11 mouse cellular contexts compared by ENCODE assay signal in the genomic region with DNA sequence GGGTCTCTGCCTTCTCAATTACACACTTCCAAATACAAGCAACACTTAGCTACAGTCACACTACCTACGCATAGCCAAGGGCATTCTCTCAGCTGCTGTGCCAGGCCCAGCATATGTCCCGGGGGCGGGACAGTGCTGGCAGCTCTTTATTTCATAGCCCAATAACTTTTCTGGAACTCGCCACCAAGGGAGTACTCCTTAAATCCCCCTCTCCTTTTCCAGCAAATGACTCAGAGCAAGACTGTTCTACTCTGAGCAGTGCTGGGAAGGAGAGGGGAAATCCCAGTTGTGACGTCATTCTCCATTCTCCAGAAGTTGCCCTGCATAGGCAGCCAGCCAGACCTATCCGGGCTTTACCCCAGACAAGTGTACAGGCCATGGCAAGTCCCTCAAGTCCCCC.
A peak's percentile ranks its signal among the peaks of the same experiment; 100 is the strongest.
DNase-seq lines count a peak whose midpoint lies in the region; ATAC-seq and TF ChIP-seq lines count a peak whose summit lies in the region.
"Had no signal": no experiment of that assay in that cellular context is flagged by ENCODE, and none has a peak within 500 bp of the region (broad histone marks: within the 10 kb centered on the region; RNA-seq: fewer than 3 reads in every experiment).

No protein-coding gene starts in this region.

- no peaks in the 10 kb centered on the region for H3K9me3 ChIP-seq in forebrain, postnatal 0 days (ENCODE audit: low read length)
- H3K9me3 ChIP-seq in forebrain, embryonic 11.5 days (ENCODE audit: control insufficient read depth, low read length), result no peaks in the 10 kb centered on the region
- H3K9me3 ChIP-seq in limb, embryonic 15.5 days, result no peaks in the 10 kb centered on the region

- ATAC-seq in forebrain, postnatal 0 days, result peak; percentile 34; the same call in 1 of the 2 replicates
- ATAC-seq in forebrain, embryonic 11.5 days (replicated peaks; ENCODE audit: low FRiP score), result no peak
- peak; percentile 82 for ATAC-seq in limb, embryonic 15.5 days (ENCODE audit: insufficient number of reproducible peaks, low FRiP score, low TSS enrichment, low read depth)
- no peak for ATAC-seq in erythroid progenitor cell, adult 5-6 weeks (replicated peaks; ENCODE audit: low FRiP score, poor library complexity, severe bottlenecking)
- no peak for ATAC-seq in erythroblast, adult 5-6 weeks (replicated peaks; ENCODE audit: low FRiP score, poor library complexity, severe bottlenecking)
- ATAC-seq: activated CD4-positive, CD25-positive, alpha-beta regulatory T cell, adult 4 months had no signal

- H3K9ac ChIP-seq in forebrain, postnatal 0 days, result no peak overlapping the region
- no peak overlapping the region for H3K9ac ChIP-seq in forebrain, embryonic 11.5 days (ENCODE audit: low read length)
- H3K9ac ChIP-seq in limb, embryonic 15.5 days, result no peak overlapping the region

- no peaks in the 10 kb centered on the region; the same call in 1 of the 2 replicates for H3K4me1 ChIP-seq in forebrain, postnatal 0 days (ENCODE audit: insufficient read depth)
- no peaks in the 10 kb centered on the region for H3K4me1 ChIP-seq in forebrain, embryonic 11.5 days (replicated peaks; ENCODE audit: control insufficient read depth, insufficient read depth, low read length)
- H3K4me1 ChIP-seq in limb, embryonic 15.5 days, result peaks cover 14% of the 10 kb centered on the region

- no peak for TF ChIP-seq CTCF in forebrain, postnatal 0 days (IDR thresholded peaks at IDR 0.05; ENCODE audit: low read depth)
- no peak for TF ChIP-seq CTCF in layer of hippocampus, adult 2 months (conservative IDR thresholded peaks at IDR 0.05)

- no peak overlapping the region for H3K27ac ChIP-seq in forebrain, postnatal 0 days (ENCODE audit: low read depth, low read length)
- no peak overlapping the region for H3K27ac ChIP-seq in forebrain, embryonic 11.5 days (ENCODE audit: low read depth, low read length)
- H3K27ac ChIP-seq in layer of hippocampus, adult 2 months, result no peak overlapping the region
- no peak overlapping the region for H3K27ac ChIP-seq in limb, embryonic 15.5 days

- no peak for DNase-seq in forebrain, postnatal 0 days
- DNase-seq in forebrain, embryonic 11.5 days (ENCODE audit: low spot score), result no peak
- DNase-seq in layer of hippocampus, adult 2 months (ENCODE audit: low spot score in 2 of 2), result peak; percentile 36 to 39
- no peak for DNase-seq in layer of hippocampus, postnatal 25 days (ENCODE audit: extremely low spot score in 1 of 2, low spot score in 1 of 2)
- peak; percentile 38 to 43 for DNase-seq in frontal cortex, postnatal 14 days (ENCODE audit: low spot score in 2 of 2)
- DNase-seq: cerebellum, postnatal 36 days; spleen, adult 18-20 months had no signal

- WGBS in forebrain, postnatal 0 days, result 67% methylated on average over 6 of the region's 6 CpGs
- WGBS in forebrain, embryonic 11.5 days, result 79% methylated on average over 6 of the region's 6 CpGs
- WGBS in limb, embryonic 15.5 days, result 28% methylated on average over 6 of the region's 6 CpGs

- H3K36me3 ChIP-seq in forebrain, postnatal 0 days (ENCODE audit: insufficient read depth), result no peaks in the 10 kb centered on the region
- no peaks in the 10 kb centered on the region for H3K36me3 ChIP-seq in forebrain, embryonic 11.5 days (ENCODE audit: control insufficient read depth, insufficient read depth, low read length)
- no peaks in the 10 kb centered on the region for H3K36me3 ChIP-seq in limb, embryonic 15.5 days

- H3K4me2 ChIP-seq in forebrain, postnatal 0 days (ENCODE audit: low read depth), result no peak overlapping the region
- H3K4me2 ChIP-seq in forebrain, embryonic 11.5 days (ENCODE audit: low read depth, low read length, severe bottlenecking), result no peak overlapping the region
- H3K4me2 ChIP-seq in limb, embryonic 15.5 days, result no peak overlapping the region

- H3K4me3 ChIP-seq in forebrain, postnatal 0 days (ENCODE audit: low read depth, low read length), result no peak overlapping the region
- no peak overlapping the region for H3K4me3 ChIP-seq in forebrain, embryonic 11.5 days (ENCODE audit: low read depth, low read length)
- no peak overlapping the region for H3K4me3 ChIP-seq in layer of hippocampus, adult 2 months
- H3K4me3 ChIP-seq in limb, embryonic 15.5 days, result no peak overlapping the region

- no peaks in the 10 kb centered on the region for H3K27me3 ChIP-seq in forebrain, postnatal 0 days (ENCODE audit: insufficient read depth, low read length)
- H3K27me3 ChIP-seq in forebrain, embryonic 11.5 days (ENCODE audit: control insufficient read depth, insufficient read depth, low read length), result no peaks in the 10 kb centered on the region; the same call in 1 of the 2 replicates
- H3K27me3 ChIP-seq in limb, embryonic 15.5 days, result peaks cover 5% of the 10 kb centered on the region; the same call in 1 of the 2 replicates

Comparison
In these comparisons a context has a peak if more than half of its experiments do, and no peak if none do; other contexts are left out.
1. ATAC-seq: peak in forebrain, postnatal 0 days (single experiment) and limb, embryonic 15.5 days (single experiment); none in forebrain, embryonic 11.5 days (single experiment), erythroid progenitor cell, adult 5-6 weeks (single experiment) and erythroblast, adult 5-6 weeks (single experiment).
2. DNase-seq: peak in layer of hippocampus, adult 2 months (2 of 2) and frontal cortex, postnatal 14 days (2 of 2); none in forebrain, postnatal 0 days (single experiment), forebrain, embryonic 11.5 days (single experiment) and layer of hippocampus, postnatal 25 days (0 of 2).